ENCODE assay signal across 1 mouse cellular context in the genomic region with DNA sequence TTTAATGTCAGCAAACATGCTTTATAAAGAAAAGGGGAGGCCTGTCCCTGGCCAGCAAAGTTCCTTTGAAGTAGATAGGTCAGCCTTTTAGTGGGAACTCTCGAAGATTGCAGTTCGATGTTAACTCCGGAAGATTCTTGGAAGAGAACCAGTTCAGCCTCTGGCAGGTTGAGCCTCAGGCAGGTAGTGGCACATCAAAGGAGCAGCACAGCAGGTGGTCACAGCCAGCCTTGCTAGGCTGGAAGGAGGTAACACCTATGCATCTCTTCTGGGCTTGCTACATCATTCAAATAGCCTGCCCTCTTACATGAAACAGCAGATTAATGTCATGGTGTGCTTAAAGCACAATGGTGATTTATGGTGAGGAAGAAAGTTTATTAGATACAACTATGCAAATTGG. TPM values are rescaled to one million over a fixed set of nuclear protein-coding genes. Genes with fewer than 3 reads are reported as not detected.
"Had no signal": no experiment of that assay in that cellular context is flagged by ENCODE, and none has a peak within 500 bp of the region (broad histone marks: within the 10 kb centered on the region; RNA-seq: fewer than 3 reads in every experiment).

No protein-coding gene starts in this region.

RNA-seq across cellular contexts. Expression of a gene that starts 9.0 kb away (rescaled TPM):
- polyA plus RNA-seq: small intestine, adult 2 months had no signal
